Mouse (Mus musculus): Measurements from ENCODE around the gene Uba3.

Uba3 gene

GRCm38 (mm10) chr6:97205439-97205885 lies at the start of gene Uba3:
TSS of gene Uba3 (minus strand) at chr6:97205647.
- peak; percentile 99 for DNase-seq (ENCODE audit: low read depth, low spot score)

GRCm38 (mm10) chr6:97252711-97253221 lies 47.3 kb upstream of the Uba3 start, which contains the start of gene Lmod3:
TSS of gene Lmod3 (minus strand) at chr6:97252759.
- no peak for DNase-seq (ENCODE audit: low read depth, low spot score)

DNA sequence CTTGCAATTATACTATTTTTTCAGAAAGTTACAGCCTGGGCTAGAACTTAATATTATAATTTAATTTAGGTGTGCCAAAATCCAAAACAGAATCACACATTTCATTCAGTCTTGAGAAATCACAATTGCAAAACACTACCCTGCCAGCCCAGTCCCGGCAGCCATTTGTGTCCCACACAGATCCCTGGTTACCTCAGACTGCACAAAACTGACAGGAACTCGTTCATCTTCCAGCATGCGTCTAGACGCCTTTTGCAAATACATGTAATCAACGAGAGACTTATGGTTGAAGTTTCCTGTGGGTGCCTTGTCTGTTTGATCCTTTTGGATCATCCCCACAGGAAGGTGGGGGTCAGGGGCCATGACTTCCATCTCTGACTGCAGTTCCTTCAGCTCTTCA lies 46.6 kb upstream of the Uba3 start:
- no peak for DNase-seq (ENCODE audit: low read depth, low spot score)

GRCm38 (mm10) chr6:97250966-97251365 lies 45.5 kb upstream of the Uba3 start:
- peak; percentile 62 for DNase-seq (ENCODE audit: low read depth, low spot score)

- DNase-seq (ENCODE audit: low read depth, low spot score), result no peak
These were observed 39.8 kb upstream of the Uba3 start for GRCm38 (mm10) chr6:97245200-97245599.

DNA sequence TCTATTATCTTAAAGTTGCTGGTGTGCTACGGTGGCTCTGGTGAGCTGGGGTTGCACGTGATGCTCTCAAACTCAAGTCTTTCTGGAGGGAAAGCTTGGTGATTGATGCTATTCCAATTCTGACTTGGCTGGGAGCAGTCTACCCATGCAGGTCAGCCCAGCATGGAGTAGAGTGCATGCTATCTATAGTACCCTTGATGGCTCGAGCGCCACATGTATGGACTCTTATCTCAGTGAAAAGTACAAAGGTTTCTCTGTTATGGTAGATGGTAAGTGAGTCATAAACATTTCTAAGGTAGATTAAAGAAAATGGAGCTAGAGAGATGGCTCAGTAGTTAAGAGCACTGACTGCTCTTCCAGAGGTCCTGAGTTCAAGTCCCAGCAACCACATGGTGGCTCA lies 37.1 kb upstream of the Uba3 start:
- no peak for DNase-seq (ENCODE audit: low read depth, low spot score)

DNA sequence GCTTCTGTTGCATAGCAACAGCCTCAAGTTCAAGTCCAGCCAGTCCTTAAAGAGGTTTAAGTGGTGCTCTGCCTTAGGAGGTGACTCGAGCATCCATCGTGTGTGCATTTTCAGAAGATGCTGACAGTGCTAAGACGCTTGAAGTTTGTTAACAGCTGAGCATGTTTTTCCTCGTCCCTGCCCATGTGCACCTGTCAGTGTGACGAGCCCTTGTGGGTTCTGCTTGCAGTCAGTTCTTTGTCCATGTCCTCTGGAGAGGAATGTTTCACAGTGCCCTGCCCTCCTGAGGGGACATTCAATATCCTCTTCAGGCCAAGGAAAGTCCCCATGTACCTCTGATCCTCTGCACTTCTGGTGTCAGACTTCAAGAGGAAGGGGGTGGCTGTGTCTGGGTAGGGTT lies 34.6 kb upstream of the Uba3 start:
- no peak for DNase-seq (ENCODE audit: low read depth, low spot score)

DNA sequence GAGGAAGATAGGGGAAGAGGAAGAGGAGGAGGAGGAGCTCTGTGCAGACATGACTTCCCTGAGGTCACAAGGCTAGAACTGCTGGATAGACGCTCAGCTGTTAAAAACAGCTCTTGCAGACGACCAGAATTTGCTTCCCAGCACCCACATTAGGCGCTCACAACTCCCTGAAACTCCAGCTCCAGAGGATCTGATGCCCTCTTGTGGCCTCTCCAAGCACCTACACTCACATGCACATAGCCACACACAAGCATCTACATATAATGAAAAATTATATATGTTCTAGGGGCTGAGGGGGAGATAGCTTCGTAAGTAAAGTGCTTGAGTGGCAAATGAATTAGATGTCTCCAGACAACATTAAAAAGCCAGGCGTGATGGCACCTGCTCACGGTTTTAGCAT lies 33.9 kb upstream of the Uba3 start:
- DNase-seq (ENCODE audit: low read depth, low spot score), result no peak

- DNase-seq (ENCODE audit: low read depth, low spot score), result no peak
These were observed 30.6 kb upstream of the Uba3 start for GRCm38 (mm10) chr6:97236088-97236487.

- no peak for DNase-seq (ENCODE audit: low read depth, low spot score)
These were observed 29.6 kb upstream of the Uba3 start for GRCm38 (mm10) chr6:97234911-97235668.

DNA sequence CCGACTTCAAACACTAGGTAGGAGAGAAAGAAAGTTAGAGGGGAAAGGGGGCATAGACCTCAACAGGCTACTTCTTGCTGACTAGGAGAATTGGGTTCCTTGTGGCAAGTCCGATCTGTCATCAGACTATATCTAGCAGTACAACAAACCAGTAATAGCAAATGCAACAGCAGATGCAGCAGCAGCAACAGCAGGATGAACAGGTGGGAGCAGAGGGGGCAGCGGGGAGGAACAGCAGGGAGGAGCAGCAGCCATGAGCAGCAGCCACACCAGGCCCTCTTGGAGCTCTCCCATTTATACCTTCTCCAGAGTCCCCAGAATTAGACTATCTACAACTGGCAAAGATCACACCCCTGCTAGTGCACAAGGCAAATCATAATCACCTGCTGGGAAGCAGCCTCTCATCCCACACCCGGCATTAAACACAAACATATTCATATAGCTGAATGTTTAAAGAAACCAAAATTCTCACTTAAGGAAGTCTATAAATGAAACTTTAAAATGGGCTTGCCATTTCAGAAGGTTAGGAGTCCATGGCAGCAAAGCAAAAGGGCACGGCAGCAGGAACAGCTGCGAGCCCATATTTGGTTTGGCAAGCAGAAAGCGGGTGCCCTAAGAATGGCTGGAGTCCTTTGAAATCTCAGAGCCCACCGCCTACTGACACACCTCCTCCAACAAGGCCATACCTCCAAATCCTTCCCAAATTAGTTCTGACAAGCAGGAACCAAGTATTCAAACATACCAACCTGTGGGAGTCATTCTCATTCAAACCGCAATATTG lies 21.8 kb upstream of the Uba3 start:
- DNase-seq (ENCODE audit: low read depth, low spot score), result no peak

DNA sequence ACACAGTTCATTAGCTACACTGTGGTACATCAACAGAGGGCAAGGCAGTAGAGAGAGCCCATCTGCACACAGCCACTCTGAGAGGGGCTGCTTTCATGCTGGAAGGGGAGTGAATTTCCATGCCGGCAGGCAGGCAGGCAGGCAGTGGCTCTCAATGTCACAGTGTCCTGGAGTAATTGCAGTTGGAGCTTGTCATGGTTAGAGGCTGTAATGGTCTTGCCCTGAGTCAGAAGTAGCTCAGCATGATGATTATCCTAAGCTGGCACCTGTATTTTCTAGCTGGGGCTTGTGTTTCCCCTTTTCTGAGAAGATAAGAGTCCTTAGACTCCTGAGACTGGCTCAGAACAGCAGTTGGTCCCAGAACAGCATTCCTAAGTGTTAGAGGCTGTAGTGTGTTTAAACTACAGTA lies 20.6 kb upstream of the Uba3 start:
- no peak for DNase-seq (ENCODE audit: low read depth, low spot score)

DNA sequence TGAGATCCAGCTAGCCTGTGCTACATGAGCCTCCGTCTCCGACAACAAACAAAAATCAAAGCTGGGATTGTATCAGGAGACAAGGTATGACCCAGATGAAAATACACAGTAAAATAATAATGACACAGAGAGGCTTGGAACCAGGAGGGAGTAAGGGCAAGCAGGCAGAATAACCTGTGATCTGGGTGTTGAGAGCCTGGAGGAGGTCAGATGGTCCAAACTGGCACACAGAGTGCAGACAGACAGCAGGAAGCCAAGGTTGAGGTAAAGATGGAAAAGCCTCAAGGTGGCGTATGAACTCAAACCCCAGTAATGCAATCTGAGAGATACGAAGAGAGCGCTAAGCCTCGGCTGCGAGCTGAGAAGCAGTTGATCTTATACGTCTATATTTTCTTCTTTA lies 19.1 kb upstream of the Uba3 start:
- no peak for DNase-seq (ENCODE audit: low read depth, low spot score)

DNA sequence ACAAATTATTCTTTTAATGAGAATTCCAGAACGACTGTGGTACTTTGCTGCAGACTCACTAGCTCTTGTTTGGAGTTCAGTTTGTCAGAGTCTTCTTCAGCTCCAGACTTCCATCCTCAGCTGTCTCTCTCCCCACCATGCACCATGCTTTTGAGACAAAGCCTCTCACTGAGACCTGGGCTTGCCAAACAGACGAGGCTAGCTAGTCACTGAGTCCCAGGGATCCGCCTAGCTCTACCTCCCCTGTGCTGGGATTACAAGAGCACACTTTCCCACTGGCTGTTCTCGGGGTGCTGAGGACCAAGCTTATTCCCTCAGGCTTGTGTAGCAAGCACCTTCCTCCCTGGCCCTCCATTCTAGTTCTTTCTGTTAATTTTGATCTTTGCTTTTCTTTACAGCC lies 18.1 kb upstream of the Uba3 start:
- DNase-seq (ENCODE audit: low read depth, low spot score), result no peak

DNA sequence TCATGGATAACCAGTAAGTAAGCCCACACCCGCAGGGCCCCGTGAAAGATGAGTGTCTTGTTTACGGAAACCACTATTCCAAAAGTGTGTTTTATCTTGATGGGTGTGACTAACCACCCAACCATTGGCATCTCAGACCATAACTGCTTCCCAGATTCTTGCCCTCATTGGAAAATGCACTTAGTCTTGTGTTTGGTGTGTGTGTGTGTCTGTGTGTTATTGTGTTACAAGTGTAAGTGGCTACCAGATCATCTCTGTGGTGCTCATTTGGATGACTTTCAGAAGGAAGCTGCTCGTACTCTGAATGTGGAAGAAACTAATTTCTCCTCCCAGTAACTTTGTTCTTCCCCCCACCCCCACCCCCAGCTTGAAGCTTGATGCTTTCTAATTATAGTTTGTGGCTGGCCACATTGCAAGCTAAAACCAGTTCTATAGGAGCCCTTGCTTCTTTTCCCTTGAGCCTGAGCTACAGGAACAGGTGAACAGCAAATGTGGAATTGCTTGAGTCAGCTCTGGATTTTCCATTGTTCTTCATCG lies 17.6 kb upstream of the Uba3 start:
- DNase-seq (ENCODE audit: low read depth, low spot score), result no peak

GRCm38 (mm10) chr6:97222321-97222720 lies 16.9 kb upstream of the Uba3 start:
- DNase-seq (ENCODE audit: low read depth, low spot score), result no peak

DNA sequence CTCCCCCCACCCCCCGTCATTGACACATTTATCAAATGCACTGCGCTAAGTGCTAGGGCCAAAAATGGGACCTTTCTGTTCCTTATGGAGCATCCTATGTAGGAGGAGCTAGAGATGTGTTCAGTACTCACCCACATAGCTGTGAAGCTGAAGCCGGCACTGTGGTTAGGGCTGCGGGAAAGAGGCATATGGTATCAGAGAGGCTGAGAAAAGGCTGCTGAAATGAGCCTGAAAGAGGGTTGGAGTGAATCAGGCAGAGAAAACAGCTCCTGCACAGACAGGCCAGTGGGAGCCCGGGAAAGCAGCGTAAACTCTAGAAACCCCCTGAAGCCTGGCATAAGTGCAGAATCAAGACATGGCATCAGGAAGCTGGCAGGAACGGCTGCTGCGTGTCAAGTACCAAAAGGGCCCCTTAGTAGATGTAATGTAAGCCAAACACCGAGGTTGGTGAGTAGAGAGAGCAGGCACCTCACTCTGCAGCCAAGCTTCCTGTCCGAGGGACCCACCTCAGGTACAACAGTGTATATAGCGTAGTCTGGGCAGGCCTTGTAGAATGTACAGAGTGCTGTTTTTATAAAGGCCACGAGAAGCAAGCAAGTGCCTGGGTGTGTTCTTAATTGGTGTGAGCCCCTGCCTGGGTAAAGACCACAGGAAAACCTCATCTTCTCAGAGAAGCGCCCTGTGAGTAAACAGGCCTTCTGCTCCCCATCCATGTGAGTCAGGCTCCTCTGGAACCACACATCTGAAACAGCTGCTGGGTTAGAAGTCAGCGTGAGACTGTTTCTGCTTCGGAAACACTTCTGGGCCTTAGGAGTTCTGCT lies 16.0 kb upstream of the Uba3 start:
- DNase-seq (ENCODE audit: low read depth, low spot score), result no peak

DNA sequence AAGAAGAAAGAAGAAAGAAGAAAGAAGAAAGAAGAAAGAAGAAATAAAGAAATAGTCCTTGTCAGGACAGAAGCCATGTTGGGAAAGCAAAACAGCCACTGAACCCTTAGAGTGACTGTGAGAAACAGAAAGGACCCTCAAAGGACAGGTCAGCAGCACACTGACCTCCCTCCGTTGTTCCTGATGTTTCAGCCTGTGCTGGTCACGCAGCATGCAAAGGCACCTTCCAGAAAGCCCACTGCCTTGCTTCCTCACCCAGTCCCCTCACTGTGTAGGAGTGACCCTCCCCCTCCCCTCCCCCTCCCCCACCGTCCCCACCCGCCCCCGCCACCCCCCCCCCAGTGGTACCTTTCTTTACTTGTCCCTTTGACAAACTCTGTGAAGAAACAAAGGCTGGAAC lies 15.2 kb upstream of the Uba3 start:
- no peak for DNase-seq (ENCODE audit: low read depth, low spot score)

DNA sequence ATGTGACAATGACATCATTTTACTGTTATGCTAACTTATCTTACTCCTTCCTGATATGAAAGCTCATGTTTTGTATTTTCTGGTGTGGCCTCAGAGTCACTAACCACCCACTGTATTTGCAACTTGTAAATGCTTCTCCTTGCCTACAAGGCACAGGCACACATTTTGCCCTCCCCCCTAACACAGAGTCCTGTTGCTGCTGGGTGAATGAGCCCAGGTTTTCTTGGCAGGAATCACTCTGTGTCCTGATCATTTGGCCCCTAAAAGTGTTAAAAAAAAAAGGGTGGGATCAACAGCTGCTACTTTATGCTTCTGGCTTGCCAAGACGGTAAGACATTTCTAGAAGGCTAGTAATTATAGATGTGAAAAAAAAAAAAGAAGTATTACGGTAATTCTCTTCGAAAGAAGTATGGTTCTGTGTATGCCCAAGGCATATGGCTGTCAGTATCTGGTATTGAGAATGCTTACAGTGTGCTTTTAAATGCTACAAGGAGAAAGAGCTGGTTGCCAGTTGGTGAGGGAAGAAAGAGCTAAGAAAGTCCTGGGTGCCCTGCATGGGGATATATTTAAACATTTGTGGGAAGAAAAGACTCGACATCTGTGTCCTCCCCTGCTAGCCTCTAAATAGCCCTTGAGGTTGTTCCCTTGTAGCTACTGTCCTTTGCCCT lies 10.8 kb upstream of the Uba3 start:
- DNase-seq (ENCODE audit: low read depth, low spot score), result no peak

- peak; percentile 68 for DNase-seq (ENCODE audit: low read depth, low spot score)
These were observed 6.5 kb upstream of the Uba3 start for GRCm38 (mm10) chr6:97211981-97212380.

DNA sequence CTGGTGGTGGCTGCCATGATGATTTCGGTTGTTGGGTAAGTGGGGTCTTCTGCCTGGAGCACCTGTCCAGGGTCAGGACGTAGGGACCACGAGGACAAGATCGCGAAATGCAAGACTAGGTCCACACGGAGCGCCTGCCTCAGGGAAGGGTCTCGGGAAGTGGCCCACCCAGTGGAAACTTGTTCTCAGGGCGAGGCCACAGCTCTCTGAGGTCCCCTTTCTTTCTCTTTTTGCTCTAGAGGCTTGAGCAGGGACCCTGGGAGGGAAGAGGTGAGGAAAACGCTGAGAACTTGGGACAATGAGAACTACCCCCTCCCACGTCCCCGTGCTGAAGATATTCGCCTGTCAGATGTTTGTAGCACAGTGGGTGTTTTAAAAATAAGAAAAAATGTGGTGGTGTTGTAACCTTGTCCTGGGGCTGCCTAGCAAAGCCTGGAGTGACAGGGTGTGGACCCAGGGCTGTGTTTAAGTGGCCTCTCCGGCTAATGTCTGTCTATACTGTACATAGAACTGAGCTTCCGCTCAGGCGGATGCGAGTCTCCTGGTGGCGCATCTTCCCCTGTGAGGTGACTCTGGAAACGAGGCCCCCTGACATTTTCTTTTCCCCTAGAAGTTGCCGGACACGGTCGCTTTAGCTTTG lies 5.6 kb upstream of the Uba3 start:
- peak; percentile 76 for DNase-seq (ENCODE audit: low read depth, low spot score)

All from A20 (cell line).